Mouse (Mus musculus): Measurements from ENCODE around the gene Hrk.

- TF ChIP-seq CTCF (IDR thresholded peaks at IDR 0.05; ENCODE audit: control insufficient read depth, insufficient read depth, insufficient replicate concordance, low read depth, low read length) (no peak), POLR2A (IDR thresholded peaks at IDR 0.05; ENCODE audit: control insufficient read depth, low read depth, low read length) (no peak)
These were observed 22.6 kb downstream of the Hrk start for GRCm38 (mm10) chr5:118186903-118187633.

Measured in testis, adult 2 months (tissue).